Mouse (Mus musculus) myocyte (in vitro differentiated cells): ENCODE results near the gene Trpm1.

Source experiments
- MAX ChIP-seq: IDR thresholded peaks from one replicate; pipeline ENCODE4 v1.6.1; 2011; ENCODE audit warnings: low read depth, mild to moderate bottlenecking, control low read depth
- MYOG ChIP-seq, 3 experiments: IDR thresholded peaks; one replicate each; pipeline ENCODE4 v1.6.1; 2011; ENCODE audit warnings: control low read depth in 2 of 3, low read depth in 2 of 3, mild to moderate bottlenecking in 2 of 3; ENCODE audit not compliant: insufficient read length in 2 of 3, control insufficient read depth in 1 of 3, insufficient read depth in 1 of 3
- POLR2A ChIP-seq: IDR thresholded peaks from one replicate; pipeline ENCODE4 v1.6.1; 2011; ENCODE audit warnings: low read depth, mild to moderate bottlenecking, control low read depth, moderate library complexity; ENCODE audit not compliant: insufficient read length
- POLR2AphosphoS2 ChIP-seq: IDR thresholded peaks from one replicate; pipeline ENCODE4 v1.6.1; 2011; ENCODE audit warnings: low read depth, control low read depth; ENCODE audit not compliant: insufficient read length
- SRF ChIP-seq: IDR thresholded peaks from one replicate; pipeline ENCODE4 v1.6.1; 2011; ENCODE audit warnings: low read depth; ENCODE audit not compliant: control insufficient read depth, insufficient read length
- TCF12 ChIP-seq: IDR thresholded peaks from one replicate; pipeline ENCODE4 v1.6.1; 2011; ENCODE audit warnings: mild to moderate bottlenecking, control low read depth; ENCODE audit not compliant: poor library complexity, insufficient read depth, severe bottlenecking
- USF1 ChIP-seq: IDR thresholded peaks from one replicate; pipeline ENCODE4 v1.6.1; 2011; ENCODE audit warnings: low read depth, mild to moderate bottlenecking, control low read depth, moderate library complexity

DNA sequence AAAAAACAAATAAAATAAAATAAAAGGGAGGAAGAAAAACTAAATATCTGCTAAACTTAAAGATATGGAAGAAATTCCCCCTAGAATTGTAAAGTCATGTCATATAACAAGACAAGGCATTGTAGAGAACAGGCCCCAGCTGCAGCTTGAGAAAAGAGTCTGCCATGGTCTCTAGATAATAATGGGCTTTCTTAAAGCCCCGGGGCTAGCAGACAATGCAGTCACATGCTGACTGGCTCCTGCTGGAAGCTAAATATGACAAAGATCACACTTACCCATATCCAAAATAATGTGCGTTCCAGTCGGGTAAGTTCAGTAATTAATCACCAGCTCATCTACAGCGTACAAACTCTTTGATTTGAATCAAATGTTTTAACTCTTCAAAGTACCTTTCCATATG lies 93.1 kb downstream of the Trpm1 start:
- TF ChIP-seq POLR2A: no peak
- no peak for TF ChIP-seq MAX
- TF ChIP-seq SRF: no peak
- TF ChIP-seq TCF12: no peak
- TF ChIP-seq USF1: no peak
- no peak for TF ChIP-seq POLR2AphosphoS2
- TF ChIP-seq MYOG (IDR thresholded peaks at IDR 0.05; ENCODE audit: control insufficient read depth in 1 of 3, insufficient read depth in 1 of 3, insufficient read length in 2 of 3, low read depth in 2 of 3): no peak
